Mouse (Mus musculus): ENCODE measurements around the gene Slc26a3. TPM values are rescaled to one million over a fixed set of nuclear protein-coding genes. Genes with fewer than 3 reads are reported as not detected.

The Slc26a3 gene
- total and polyA plus RNA-seq, 2 experiments from 2014 or later: 0.15 TPM; not detected in 1

DNA sequence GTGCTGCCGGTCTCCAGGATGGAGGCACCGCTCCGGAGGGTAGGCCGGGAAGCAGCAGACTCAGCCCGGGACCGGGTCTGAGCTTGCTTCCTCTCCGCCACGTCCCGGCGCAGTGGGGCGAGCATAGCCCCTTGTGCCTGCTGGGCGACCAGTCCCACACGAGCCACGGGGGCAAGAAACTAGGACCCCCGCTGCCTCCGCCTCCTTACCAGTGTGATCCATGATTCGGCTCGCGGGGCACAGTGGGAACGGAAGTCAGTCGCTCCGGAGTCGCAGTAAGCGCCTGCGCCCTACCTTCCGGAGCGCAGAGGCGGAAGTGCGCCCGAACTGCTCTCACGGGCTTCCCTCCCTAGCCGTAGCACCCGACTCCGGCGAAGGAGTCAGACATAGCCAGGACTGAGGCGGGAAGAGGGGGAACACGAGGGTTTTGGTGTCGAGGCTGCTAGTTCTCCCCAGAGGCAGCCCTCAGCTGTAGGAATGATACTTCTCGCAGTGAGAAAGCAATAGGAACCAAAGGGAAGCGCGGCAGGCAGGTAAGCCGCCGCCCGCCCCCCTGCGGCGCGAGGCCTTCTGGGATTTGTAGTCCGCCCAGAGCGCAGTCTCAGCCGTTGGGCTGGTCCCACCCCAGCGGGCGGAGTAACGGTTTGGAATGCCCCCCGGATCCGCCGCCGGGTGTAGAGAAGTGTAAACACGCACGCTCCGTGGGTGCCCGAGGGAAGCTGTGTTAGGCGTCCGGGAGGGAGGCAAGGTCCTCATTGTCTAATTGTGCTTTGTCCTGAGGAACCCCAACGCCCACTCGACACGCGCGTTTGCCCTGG, 108.9 kb downstream of the Slc26a3 start, which contains the start of gene Cbll1:
Gene Cbll1, minus strand, starts transcription at position 303 of the 818 bp plus-strand sequence.
- TF ChIP-seq CTCF (IDR thresholded peaks at IDR 0.05): peak; percentile 11
- peak within 1 kb of the TSS; percentile 84 for H3K9ac ChIP-seq (replicated peaks; ENCODE audit: low read length, poor library complexity, severe bottlenecking)
- WGBS: under 1% methylated on average over 67 of the region's 68 CpGs
- H3K27me3 ChIP-seq (ENCODE audit: insufficient read depth, low read length): no peaks in the 10 kb centered on the region
- H3K36me3 ChIP-seq (ENCODE audit: insufficient read depth, low read length): no peaks in the 10 kb centered on the region; the same call in 1 of the 2 replicates
- DNase-seq (ENCODE audit: low spot score) (peak; percentile 97), ATAC-seq (ENCODE audit: low FRiP score) (peak; percentile 98)
- H3K27ac ChIP-seq (ENCODE audit: low read depth, low read length): peak within 1 kb of the TSS; percentile 93
- no peaks in the 10 kb centered on the region for H3K9me3 ChIP-seq (ENCODE audit: low read length)
- H3K4me1 ChIP-seq (ENCODE audit: insufficient read depth, low read length): 0 out of 2 replicates have a peak, but pooled peaks cover 3% of the 10 kb centered on the region
- H3K4me2 ChIP-seq (ENCODE audit: low read depth, low read length, poor library complexity, severe bottlenecking): peak within 1 kb of the TSS; percentile 83
- peak within 1 kb of the TSS; percentile 95 for H3K4me3 ChIP-seq (ENCODE audit: low read depth, low read length)

DNA sequence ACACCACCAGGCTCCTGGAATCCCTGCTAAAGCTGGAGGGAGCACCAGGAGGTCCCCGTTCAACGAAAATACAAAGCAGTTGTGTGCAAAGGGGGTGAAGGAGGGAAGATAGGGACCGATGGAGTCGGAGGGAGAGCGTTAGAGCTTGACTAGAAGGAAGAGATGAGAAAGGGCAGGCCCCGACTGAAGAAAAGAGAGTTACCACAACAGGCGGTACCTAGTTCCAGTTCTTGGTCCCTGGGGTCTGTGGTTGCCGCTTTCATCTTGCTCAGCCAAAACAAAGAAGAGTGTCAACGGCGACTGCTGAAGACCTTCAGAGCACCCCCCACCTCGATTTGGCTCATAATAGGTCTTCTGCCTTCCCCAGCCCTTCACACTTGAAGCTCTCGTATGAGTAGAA, 109.5 kb downstream of the Slc26a3 start:
- peak overlapping the region; percentile 83 for H3K4me2 ChIP-seq (ENCODE audit: low read depth, low read length, poor library complexity, severe bottlenecking)
- peak overlapping the region; percentile 93 for H3K27ac ChIP-seq (ENCODE audit: low read depth, low read length)
- peak overlapping the region; percentile 95 for H3K4me3 ChIP-seq (ENCODE audit: low read depth, low read length)
- DNase-seq (ENCODE audit: low spot score) (peak; percentile 49), ATAC-seq (ENCODE audit: low FRiP score) (no peak)
- no peaks in the 10 kb centered on the region for H3K27me3 ChIP-seq (ENCODE audit: insufficient read depth, low read length)
- TF ChIP-seq CTCF (IDR thresholded peaks at IDR 0.05): no peak
- peak overlapping the region; percentile 84 for H3K9ac ChIP-seq (replicated peaks; ENCODE audit: low read length, poor library complexity, severe bottlenecking)
- no peaks in the 10 kb centered on the region for H3K9me3 ChIP-seq (ENCODE audit: low read length)
- no peaks in the 10 kb centered on the region for H3K36me3 ChIP-seq (ENCODE audit: insufficient read depth, low read length)
- 0 out of 2 replicates have a peak, but pooled peaks cover 3% of the 10 kb centered on the region for H3K4me1 ChIP-seq (ENCODE audit: insufficient read depth, low read length)
- 1% methylated on average over 12 of the region's 12 CpGs for WGBS

DNA sequence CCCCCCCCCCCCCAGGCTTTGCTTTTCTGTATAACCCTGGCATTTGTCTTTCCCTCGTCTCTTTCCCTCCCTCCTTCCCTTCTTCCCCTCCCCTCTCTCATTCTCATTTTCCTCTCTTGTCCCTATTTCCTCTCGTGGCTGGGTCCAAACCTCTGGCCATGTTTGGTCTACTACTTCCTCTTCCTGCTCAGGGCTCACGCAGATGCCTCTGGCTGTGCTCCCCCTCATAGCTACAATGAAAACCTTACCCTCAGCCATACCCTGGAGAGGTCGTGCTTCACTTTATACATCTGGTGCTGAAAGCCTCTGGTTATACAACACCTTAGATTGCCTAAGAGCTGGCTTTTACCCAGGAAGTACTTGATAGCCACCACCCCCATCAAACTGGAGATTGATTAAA, 110.6 kb downstream of the Slc26a3 start:
- TF ChIP-seq CTCF (IDR thresholded peaks at IDR 0.05): no peak
- Histone ChIP-seq H3K4me2 (ENCODE audit: low read depth, low read length, poor library complexity, severe bottlenecking) (no peak overlapping the region), H3K9ac (replicated peaks; ENCODE audit: low read length, poor library complexity, severe bottlenecking) (no peak overlapping the region), H3K27me3 (ENCODE audit: insufficient read depth, low read length) (no peaks in the 10 kb centered on the region), H3K27ac (ENCODE audit: low read depth, low read length) (no peak overlapping the region), H3K36me3 (ENCODE audit: insufficient read depth, low read length) (no peaks in the 10 kb centered on the region), H3K4me3 (ENCODE audit: low read depth, low read length) (no peak overlapping the region), H3K9me3 (ENCODE audit: low read length) (no peaks in the 10 kb centered on the region), H3K4me1 (ENCODE audit: insufficient read depth, low read length) (0 out of 2 replicates have a peak, but pooled peaks cover 3% of the 10 kb centered on the region)
- ATAC-seq (ENCODE audit: low FRiP score) (no peak), DNase-seq (ENCODE audit: low spot score) (no peak)
- 76% methylated on average over 4 of the region's 4 CpGs for WGBS

DNA sequence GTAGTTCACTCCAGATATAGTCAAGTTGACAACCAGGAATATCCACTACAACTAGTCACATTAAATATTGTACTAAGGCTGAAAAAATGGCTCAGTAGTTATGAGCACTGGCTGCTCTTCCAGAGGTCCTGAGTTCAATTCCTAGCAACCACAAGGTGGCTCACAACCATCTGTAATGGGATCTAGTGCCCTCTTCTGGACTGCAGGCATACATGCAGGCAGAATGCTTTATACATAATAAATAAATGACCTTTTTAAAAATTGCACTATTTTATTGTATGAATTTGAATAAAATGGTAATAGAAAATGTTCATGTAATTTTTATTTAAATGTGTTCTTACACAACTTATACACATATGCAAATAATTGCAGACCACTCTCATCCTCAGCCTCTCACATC, 112.5 kb downstream of the Slc26a3 start:
- H3K9me3 ChIP-seq (ENCODE audit: low read length): no peaks in the 10 kb centered on the region
- H3K4me1 ChIP-seq (ENCODE audit: insufficient read depth, low read length): no peaks in the 10 kb centered on the region
- no peak overlapping the region for H3K4me2 ChIP-seq (ENCODE audit: low read depth, low read length, poor library complexity, severe bottlenecking)
- ATAC-seq (ENCODE audit: low FRiP score) (no peak), DNase-seq (ENCODE audit: low spot score) (no peak)
- TF ChIP-seq CTCF (IDR thresholded peaks at IDR 0.05): peak; percentile 62
- no peaks in the 10 kb centered on the region for H3K36me3 ChIP-seq (ENCODE audit: insufficient read depth, low read length)
- H3K27ac ChIP-seq (ENCODE audit: low read depth, low read length): no peak overlapping the region
- H3K27me3 ChIP-seq (ENCODE audit: insufficient read depth, low read length): no peaks in the 10 kb centered on the region
- H3K4me3 ChIP-seq (ENCODE audit: low read depth, low read length): no peak overlapping the region
- no peak overlapping the region for H3K9ac ChIP-seq (replicated peaks; ENCODE audit: low read length, poor library complexity, severe bottlenecking)

DNA sequence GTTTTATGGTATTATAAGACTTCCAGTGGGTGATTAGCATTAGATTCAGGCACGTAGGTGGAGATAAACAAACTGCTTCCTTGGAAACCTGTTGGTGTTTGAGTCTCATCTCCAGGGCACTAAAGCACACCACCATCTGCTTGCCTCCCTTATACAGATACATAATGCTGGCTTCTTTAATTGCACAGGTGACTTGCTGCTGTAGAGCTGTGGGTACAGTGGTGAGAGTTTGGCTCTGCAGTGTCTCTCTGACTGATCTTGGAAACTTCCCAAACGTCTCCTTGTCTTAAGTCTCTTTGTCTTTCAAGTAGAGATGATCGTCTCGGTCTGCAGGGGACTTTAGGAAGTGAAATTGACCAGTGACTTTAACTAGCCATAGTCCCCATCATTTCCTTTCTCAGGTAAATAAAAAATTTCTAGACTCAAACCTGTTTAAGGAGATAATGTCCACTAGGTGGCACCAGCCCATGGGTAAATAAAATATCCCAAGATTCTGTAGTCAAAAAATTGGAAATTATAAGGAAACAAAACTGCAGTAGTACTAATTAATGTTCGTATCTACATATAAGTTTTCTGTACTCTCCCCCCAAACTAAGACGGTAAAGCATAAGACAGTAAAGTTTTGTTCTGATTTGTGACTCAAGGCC, 117.2 kb downstream of the Slc26a3 start:
- Histone ChIP-seq H3K9ac (replicated peaks; ENCODE audit: low read length, poor library complexity, severe bottlenecking) (no peak overlapping the region), H3K4me1 (ENCODE audit: insufficient read depth, low read length) (no peaks in the 10 kb centered on the region), H3K4me3 (ENCODE audit: low read depth, low read length) (no peak overlapping the region), H3K36me3 (ENCODE audit: insufficient read depth, low read length) (no peaks in the 10 kb centered on the region), H3K27me3 (ENCODE audit: insufficient read depth, low read length) (no peaks in the 10 kb centered on the region), H3K27ac (ENCODE audit: low read depth, low read length) (no peak overlapping the region), H3K9me3 (ENCODE audit: low read length) (no peaks in the 10 kb centered on the region), H3K4me2 (ENCODE audit: low read depth, low read length, poor library complexity, severe bottlenecking) (no peak overlapping the region)
- ATAC-seq (ENCODE audit: low FRiP score): no peak
- 40% methylated on average over 6 of the region's 6 CpGs for WGBS
- TF ChIP-seq CTCF (IDR thresholded peaks at IDR 0.05): peak; percentile 76
- DNase-seq (ENCODE audit: low spot score): peak; percentile 68

DNA sequence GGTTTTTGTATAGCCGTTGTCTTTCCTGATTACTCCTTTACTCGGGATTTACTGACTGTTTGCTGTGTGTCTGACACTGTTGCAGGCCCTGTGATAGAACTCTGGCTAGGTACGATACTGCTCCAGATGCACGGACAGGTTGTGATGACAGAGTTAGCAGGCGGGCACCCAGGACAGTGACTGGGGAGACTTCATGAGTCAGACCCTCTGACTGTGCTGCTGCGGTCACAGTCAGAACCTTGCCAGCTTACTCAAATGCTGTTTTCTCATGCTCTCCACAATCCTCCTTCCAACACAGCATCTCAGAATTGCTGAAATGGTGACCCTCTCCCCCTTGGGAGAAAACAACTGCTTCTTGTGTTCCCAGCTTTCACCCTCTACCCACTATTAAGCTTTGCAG, 117.8 kb downstream of the Slc26a3 start:
- Histone ChIP-seq H3K4me2 (ENCODE audit: low read depth, low read length, poor library complexity, severe bottlenecking) (no peak overlapping the region), H3K9ac (replicated peaks; ENCODE audit: low read length, poor library complexity, severe bottlenecking) (no peak overlapping the region), H3K9me3 (ENCODE audit: low read length) (no peaks in the 10 kb centered on the region), H3K27me3 (ENCODE audit: insufficient read depth, low read length) (no peaks in the 10 kb centered on the region), H3K4me1 (ENCODE audit: insufficient read depth, low read length) (no peaks in the 10 kb centered on the region), H3K27ac (ENCODE audit: low read depth, low read length) (no peak overlapping the region), H3K4me3 (ENCODE audit: low read depth, low read length) (no peak overlapping the region), H3K36me3 (ENCODE audit: insufficient read depth, low read length) (no peaks in the 10 kb centered on the region)
- ATAC-seq (ENCODE audit: low FRiP score) (no peak), DNase-seq (ENCODE audit: low spot score) (no peak)
- 85% methylated on average over 6 of the region's 6 CpGs for WGBS
- TF ChIP-seq CTCF (IDR thresholded peaks at IDR 0.05): no peak
